Mouse (Mus musculus) sigmoid colon, adult 10 weeks (tissue): Measurements from ENCODE around the gene Gm20683. TPM values are rescaled to one million over a fixed set of nuclear protein-coding genes. Genes with fewer than 3 reads are reported as not detected.

Experiments
- polyA plus RNA-seq: library from polyadenylated mRNA; stranded (reverse); fragments of 350-450 nt; fragmentation: Illumina TruSeq; extraction: RNeasy Lipid Tissue Mini Kit (QIAGEN cat#74804); gene quantifications from one replicate; pipeline ENCODE4 v1.2.3, GENCODE M21; 2014; ENCODE audit warnings: low read depth, low replicate concordance

Gm20683 gene
- not detected for polyA plus RNA-seq

DNA sequence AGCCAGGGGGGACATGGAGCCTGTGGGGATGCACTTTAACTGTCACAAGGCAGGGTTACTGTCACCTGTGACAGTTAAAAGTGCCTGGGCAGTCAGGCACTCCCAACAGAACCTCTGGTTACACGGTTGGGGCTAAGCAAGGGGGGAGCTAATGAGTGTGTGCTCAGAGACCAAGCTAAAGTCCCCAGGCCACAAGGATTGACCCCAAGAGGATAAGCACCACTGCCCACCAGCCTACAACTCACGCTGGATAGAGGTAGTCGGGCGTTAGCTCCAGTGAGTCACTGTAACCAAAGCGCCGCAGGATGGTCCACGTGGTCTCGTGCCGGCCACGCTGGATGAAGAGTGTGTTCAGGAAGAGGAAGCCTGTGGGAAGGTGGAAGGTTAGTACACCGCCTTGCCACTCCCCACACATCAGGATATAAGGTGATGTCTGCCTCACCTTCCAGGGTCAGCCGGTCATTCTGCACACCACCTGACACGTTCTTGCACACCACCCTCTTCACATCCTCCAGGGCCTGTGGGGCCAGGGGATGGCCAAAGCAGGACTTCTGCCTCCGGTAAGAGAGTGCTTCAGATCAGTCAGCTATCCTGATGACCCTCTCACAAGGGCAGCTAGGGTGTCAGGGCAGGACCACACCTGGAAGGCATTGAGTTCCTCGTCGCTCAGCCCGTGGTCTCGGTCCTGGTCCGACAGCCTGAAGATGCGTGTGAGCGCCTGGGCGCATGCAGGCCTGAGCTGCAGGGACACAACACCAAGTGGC, at the start of gene Gm20683:
TSS of gene Gm20683 (minus strand) at position 647 of the 764 bp plus-strand sequence.

DNA sequence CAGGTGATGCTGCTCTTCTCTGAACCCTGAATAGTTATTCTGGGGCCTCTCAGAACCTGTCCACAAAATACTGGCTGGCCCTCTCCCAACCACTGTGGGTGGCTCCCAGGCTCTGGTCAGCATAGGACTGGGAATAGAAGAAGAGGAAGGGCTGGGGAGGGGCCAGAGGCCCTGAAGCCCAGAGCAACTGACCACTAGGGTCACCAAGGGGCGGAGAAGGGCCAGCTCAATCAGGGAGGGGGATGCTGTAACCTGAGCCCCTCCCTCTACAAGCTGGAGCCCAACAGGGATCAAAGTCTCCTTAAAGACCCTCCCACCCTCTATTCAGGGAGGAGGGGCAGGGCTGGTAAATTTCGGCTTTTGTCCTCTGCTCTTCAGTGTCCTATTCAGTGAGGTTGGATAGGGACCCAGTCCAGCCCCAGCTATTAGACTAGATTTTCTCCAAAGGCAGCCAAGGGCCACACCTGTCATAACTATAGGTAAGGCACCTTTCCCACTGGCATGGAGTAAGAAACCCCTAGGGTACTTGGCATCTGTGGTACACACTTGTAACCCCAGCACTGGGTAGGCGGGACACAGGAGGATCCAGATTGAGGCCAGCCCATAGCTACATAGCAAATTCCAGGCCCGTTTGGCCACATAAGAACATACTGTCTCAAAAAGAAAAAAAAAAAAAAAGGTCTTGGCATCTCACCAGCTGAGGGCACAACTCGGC, 38.8 kb upstream of the Gm20683 start, which contains the start of gene Wfikkn1:
TSS of gene Wfikkn1 (minus strand) at position 663 of the 715 bp plus-strand sequence.

DNA sequence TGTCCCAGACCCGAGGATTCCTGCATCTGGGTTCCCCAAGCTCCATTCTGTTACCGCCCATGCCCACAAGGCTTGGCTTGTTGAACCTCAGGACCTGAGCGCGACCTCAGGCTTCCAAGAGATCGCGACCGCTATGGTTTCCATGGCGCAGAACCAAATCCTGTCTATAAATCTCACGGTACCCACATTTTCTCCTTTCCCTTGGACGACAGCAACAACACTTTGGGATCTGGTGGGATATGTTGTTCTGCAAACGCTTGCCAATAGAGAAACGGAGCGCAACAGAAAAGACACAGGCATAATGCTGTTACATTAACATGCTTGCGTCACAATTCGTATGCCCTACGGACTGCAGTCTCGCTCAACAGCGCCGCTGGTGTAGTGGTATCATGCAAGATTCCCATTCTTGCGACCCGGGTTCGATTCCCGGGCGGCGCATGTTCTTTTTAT, 33.2 kb upstream of the Gm20683 start, which contains the start of gene Mettl26:
TSS of gene Mettl26 (plus strand) at position 354 of the 450 bp plus-strand sequence.

DNA sequence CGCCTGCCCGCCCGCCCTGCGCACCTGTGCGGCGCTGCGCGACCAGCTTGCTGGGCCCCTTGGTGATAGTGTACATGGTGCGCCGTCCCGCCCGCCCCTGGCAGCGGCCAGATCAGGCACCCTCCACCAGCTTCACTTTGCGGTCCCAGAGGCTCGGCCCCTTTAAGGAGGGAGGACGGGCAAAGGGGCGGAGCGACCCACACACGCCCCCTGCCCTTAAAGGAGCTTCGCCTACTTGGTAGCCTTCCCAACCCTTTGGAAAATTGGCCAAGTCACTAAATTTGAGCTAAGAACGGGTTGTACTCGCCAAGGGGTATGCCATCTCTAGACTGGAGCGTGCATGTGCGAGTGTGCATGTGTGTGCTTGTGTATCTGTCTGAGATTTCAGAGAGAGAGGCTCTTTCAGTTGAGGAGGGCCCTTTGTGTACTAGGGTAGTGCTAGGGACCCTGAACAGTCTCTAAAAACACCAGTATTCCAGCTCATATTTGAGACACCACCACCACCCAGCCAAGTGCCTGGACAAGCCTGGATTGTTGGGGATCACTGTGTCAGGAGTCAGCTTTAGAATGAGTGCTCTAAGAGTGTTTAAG, 27.1 kb upstream of the Gm20683 start, which contains the start of gene Mcrip2:
TSS of gene Mcrip2 (minus strand) at position 164 of the 591 bp plus-strand sequence.

DNA sequence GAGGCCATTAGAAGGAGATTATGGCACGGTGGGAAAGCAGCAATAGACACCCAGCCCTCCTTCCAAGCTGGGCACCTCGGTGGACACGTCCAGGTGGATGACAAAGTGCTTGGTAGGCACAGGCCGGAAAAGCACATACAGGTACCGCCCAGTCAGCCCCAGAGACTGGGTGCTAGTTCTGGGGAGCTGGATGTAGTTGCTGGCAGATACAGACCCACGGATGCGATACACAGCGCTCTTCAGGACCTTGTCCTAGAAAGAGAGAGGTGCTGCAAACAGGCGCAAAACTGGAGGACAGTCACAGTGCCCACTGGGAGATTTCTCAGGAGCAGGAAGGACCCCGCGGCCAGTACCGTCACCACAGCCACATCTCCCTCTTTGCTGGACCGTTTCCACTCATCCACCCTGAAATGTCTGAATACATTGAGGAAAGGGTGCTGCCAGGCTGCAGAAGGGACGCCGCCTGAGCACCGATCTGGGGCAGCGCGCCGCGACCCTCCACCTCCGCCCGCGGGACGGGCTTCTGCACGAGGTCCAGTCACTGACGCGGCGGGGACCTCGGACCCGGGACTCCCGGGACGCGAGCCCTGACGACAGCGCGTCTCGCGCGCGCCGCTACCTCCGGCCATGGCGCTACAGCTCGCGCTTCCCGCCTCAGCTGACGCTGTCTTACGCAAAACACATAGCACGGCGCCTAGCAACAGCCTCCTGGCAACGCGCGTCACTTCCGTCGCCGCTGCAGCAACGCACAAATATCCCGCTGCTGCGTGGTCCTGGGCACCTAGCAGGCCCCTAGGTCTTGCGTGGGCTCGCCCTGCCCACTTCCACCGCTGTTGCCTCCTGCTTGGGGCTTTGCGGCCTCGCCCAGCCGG, 19.5 kb upstream of the Gm20683 start, which contains the start of gene Wdr90:
TSS of gene Wdr90 (minus strand) at position 670 of the 872 bp plus-strand sequence.

DNA sequence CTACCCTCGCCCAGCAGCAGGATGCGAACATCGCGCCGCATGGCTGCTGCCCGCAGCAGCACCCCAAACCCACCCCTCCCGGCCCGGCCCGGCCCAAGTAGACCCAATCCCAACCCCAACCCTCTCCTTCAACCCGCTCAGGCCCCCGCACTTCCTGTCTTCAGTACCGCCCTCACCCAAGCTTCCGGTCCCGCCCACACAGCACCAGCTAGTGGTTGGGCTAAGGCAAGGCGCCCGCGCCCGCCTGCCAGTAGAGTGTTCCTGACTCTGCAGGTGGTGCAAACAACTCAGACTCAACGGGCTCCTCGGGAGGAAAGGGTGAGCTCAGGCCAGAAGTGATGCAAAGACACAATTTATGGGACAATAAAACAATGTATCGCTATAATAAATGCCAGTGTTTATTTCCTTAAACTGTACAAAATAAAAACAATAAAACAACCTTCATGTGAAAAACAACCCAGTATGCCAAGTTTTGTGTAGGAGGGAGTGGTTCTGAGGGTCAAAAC, 2.9 kb upstream of the Gm20683 start, which contains the start of gene Rhot2:
TSS of gene Rhot2 (minus strand) at position 456 of the 506 bp plus-strand sequence.

DNA sequence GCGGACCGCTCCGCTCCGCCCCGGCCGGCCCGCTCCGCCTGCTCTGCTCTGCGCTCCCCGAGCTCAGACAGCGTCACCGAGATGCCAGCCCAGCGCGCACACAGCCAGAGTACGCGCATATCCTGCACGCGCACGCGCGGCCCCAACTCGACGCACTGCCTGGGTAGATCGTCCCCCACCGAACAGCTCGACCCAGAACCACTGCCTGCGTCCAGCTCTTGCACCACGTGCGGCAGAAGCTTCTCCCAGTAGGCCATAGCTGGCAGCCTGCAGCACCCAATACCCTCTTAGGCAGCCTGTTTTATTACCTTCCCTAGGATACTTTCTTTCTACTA, 4.5 kb downstream of the Gm20683 start, which contains the start of gene Rhbdl1:
TSS of gene Rhbdl1 (minus strand) at position 220 of the 335 bp plus-strand sequence.

DNA sequence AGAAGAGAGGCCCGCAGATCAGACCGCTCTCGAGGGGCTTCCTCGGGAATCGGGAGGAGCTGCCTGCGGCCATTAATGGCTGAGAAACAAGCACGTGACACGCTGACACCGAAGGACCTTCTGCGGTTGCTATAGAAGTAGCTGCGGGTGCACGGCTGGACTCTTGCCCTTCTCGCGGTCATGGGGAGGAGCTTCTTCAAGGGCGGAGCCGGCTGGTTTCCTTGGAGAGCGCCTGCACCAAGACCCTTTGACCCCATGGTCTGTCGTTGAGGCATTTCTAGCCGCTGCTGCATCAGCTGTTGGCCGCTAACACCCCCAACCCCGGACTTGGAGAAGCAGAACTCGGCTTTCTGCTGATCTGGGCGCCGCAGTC, 8.3 kb downstream of the Gm20683 start, which contains the start of gene Stub1:
TSS of gene Stub1 (minus strand) at position 114 of the 373 bp plus-strand sequence.

DNA sequence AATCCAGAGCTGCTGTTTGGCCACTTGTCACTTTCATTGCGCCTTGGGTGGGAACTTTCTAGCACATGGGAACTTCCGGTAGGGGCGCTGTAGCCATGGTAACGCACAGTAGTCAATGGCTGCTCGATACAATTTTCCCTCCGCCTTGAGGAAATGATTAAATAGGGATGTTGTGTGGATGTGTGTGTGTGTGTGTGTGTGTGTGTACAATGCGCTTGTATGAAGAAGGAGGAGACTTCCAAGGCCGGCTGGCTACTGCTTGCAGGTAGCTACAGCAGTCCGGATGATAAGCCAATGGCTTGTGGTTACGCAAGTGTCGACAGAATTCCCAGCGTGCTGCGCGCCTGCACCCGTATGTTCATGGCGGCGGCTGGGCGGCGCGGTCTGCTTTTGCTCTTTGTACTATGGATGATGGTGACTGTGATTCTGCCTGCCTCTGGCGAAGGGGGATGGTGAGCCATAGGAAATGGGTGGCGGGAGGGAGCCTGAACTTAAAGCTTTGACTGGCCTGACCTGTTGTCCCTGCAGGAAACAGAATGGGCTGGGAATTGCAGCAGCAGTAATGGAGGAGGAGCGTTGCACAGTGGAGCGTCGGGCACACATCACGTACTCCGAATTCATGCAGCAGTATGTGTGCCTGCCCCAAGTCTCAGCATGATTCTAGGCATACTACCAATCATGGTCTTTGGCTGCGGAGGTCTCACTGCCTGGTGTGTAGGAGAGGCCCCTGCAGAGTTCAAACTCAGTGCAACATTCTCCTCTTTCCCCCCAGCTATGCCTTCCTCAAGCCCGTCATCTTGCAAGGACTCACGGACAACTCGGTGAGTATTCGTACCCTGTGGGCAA, 12.6 kb downstream of the Gm20683 start, which contains the start of gene Jmjd8:
TSS of gene Jmjd8 (plus strand) at position 156 of the 846 bp plus-strand sequence.

DNA sequence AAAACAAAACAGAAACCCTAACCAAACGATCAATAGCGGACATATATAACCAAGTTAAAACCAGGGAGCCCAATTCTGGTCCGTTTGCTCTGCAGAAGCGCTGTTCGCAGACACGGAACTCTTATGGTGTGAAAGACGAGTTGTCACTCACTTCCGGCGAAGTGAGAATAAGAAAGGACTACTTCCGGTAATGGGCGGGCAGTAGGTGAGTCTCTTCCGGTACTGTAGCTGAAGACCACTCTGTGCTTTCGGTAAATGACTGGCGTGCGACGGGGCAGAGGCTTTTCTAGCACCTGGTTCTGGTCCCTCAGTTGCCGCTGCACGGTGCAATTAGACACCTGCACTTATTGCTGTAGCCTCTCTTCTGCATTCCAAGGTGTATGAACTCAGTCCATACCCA, 18.1 kb downstream of the Gm20683 start, which contains the start of gene Wdr24:
TSS of gene Wdr24 (plus strand) at position 176 of the 400 bp plus-strand sequence.

DNA sequence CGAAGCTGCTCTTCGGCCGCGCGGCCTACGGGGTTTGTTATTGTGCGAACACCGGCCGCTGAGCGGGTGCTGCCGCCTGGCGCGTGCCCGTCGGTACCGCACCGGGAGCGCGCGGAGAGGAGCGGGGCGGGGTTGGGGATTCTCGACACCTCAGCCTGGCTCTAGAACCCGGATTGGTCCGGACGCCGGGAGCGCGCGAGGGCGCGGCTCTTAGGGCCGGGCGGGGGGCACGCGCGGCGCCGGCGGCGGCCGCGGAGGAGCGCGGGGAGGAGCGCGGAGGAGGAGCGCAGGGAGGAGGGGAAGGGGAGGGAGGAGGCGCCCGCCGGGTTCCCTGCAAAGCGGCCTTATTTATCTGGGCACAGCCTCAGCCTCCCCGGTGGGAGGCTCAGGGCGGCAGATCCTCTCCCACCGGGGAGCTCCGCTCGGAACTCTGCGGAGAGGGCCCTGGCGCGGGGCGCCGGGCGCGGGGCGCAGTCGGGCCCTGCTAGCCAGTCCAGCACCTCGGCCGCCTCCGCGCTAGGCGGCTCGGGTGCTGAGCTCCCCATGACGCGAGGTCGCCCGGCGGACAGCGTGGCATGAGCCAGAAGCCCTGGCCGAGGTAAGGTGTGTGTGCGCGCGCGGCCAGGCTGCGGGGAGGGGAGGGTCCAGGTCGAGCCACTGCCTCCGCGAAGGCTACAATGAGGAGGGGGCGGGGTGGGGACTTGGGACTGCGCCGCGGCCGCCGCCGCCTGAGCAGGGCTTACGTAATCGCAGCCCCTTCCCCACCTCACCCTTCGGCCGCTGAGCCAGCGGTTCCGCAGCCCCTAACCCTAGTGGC, 32.6 kb downstream of the Gm20683 start, which contains the start of gene Fbxl16:
TSS of gene Fbxl16 (plus strand) at position 297 of the 817 bp plus-strand sequence.

DNA sequence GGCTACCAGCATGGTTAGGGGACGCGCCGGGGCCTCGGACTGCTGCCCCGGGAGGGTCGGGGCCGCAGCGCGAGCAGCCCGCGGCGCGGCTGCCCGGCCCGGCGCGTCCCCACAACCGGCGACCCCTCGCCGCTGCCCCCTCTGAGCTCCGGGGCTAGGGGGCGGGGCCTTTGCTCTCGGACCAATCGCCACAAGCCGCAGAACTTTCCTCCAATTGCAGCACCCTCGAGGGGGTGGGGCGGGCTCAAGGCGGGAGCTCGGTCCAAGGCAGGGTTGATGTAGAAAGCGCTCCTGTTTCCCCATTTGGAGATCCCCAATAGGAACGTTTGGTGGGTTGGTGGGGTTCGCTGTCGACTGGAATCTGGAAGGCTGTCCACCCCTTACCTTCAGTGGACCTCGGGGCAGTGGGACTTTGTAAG, 44.6 kb downstream of the Gm20683 start, which contains the start of gene Metrn:
TSS of gene Metrn (minus strand) at position 186 of the 419 bp plus-strand sequence.

DNA sequence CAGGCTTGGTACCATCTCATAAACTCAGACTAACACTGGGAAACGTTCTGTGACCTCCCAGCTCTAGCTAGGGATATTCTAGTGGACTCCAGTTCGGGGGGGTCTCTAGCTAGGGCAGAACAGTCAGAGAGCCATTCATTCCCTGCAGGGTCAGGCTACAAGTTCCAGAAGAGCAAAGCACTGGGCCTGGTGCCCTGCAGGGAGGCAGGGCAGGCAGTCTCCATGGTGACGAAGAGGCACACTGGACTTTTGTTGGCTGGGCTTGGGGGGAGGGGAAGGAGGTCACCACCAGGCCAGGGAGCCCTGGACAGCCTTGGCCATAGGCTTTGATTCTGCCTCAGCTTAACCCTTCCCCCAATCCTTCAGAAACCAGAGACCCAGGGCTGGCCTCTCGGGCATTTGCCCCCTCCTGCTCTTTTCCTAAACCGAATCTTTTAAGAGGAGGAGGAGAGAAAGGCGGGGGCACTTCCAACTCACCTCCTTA, 45.9 kb downstream of the Gm20683 start, which contains the start of gene AC134908.4:
TSS of gene AC134908.4 (minus strand) at position 51 of the 484 bp plus-strand sequence.

DNA sequence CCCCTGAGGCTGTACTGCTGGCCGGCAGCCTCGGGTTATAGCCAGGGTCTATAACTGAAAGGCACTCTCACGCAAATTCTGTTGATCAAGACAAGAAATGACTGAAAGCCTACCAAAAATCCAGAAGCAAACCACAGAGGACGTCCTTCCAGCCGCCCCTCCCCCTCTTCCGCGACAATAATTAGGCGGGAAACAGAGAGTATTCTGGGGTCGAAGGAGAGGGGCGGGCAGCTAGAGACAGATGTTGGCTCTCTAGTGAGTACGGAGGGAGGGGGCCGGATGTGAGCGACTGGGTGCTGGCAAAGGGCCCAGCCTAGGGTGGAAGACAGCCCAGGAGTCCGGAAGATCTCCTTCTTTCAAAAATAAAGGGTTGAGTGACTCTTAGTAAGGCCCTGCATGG, 48.9 kb downstream of the Gm20683 start, which contains the start of gene Fam173a:
TSS of gene Fam173a (minus strand) at position 287 of the 400 bp plus-strand sequence.

DNA sequence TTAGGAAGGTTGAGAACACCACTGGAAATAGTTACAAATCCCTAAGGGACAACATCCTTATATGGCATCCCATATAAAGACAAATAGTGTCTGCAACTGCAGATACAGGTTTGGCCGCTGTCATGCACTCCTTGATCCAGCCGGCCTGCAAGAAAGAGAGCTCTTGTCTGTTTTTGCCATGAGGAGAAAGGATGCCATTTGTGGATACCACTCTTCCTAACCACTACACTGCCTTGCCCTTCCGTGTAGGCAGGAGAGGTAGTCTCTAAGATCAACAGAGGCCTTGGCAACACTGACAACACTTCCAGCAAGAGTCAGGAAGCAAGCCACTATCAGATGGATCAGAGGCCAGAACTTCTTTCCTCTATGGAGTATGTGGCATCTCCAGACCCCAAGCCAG, 55.3 kb downstream of the Gm20683 start, which contains the start of gene Ccdc78:
TSS of gene Ccdc78 (plus strand) at position 301 of the 400 bp plus-strand sequence.

DNA sequence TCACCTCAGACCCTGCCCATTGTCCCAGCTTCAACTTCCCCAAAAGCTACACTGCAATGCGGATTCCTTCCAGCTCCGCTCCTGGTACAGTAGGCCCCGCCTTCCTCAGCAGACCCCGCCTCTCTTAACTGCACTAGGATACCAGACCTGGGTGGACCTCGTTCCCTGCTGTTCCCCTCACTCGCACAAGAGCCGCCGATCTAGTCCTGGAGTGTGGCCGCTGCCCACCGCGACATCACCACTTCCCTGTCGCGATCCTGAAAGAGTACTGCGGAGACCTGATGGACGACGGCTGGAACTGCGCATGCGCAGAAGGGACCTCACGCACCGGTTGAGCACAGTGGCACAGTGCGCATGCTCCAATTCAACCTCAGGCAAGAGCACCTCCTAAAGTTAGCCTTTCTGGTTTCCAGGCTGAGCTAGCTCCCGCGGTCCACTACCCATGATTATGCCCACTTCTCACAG, 56.2 kb downstream of the Gm20683 start, which contains the start of gene Haghl:
TSS of gene Haghl (minus strand) at position 393 of the 465 bp plus-strand sequence.

